Mouse (Mus musculus): ENCODE results near the gene Glt8d1. TPM values are rescaled to one million over a fixed set of nuclear protein-coding genes. Genes with fewer than 3 reads are reported as not detected.

Gene Glt8d1
- total RNA-seq (2023) = 10 to 100 TPM in 1 of 2 experiments, 1 to 10 TPM in 1; 8.8 to 13.1 TPM

GRCm38 (mm10) chr14:31001307-31002205 is at the start of gene Glt8d1, which contains the start of gene Spcs1:
TSS of gene Glt8d1 (plus strand) at chr14:31001400.
TSS of gene Spcs1 (minus strand) at chr14:31001672.

GRCm38 (mm10) chr14:31018860-31019291 is 17.7 kb downstream of the Glt8d1 start, which contains the start of the genes Pbrm1 and Gnl3:
TSS of gene Pbrm1 (plus strand) at chr14:31019138.
TSS of gene Gnl3 (minus strand) at chr14:31019152.

Other genes starting within 250 kb of the Glt8d1 start
- gene Tmem110, start 175.8 kb upstream of the Glt8d1 start, total RNA-seq (2023) = 10 to 100 TPM; 16.1 to 16.2 TPM
- gene Mustn1, start 122.2 kb upstream of the Glt8d1 start, total RNA-seq (2023) = 1 to 10 TPM; 3.0 to 4.4 TPM
- gene Itih4, start 114.9 kb upstream of the Glt8d1 start, total RNA-seq (2023) = under 1 TPM in 1 of 2 experiments, not detected in 1; 0.41 TPM
- gene Itih3, start 77.6 kb upstream of the Glt8d1 start, total RNA-seq (2023) = not detected
- not detected for gene Itih1, start 58.1 kb upstream of the Glt8d1 start, total RNA-seq (2023)
- gene Nek4, start 50.0 kb upstream of the Glt8d1 start, total RNA-seq (2023) = 1 to 10 TPM; 4.5 to 4.9 TPM
- 100 to 1,000 TPM in 1 of 2 experiments, 10 to 100 TPM in 1; 98.0 to 122 TPM for gene Spcs1, start 272 bp downstream of the Glt8d1 start, total RNA-seq (2023)
- 10 to 100 TPM; 79.8 to 85.7 TPM for gene Pbrm1, start 17.7 kb downstream of the Glt8d1 start, total RNA-seq (2023)
- gene Gnl3, start 17.8 kb downstream of the Glt8d1 start, total RNA-seq (2023) = 100 to 1,000 TPM; 279 to 306 TPM
- 10 to 100 TPM; 49.3 to 61.1 TPM for gene Smim4, start 127.6 kb downstream of the Glt8d1 start, total RNA-seq (2023)
- 1 to 10 TPM; 1.2 to 2.0 TPM for gene Nt5dc2, start 129.7 kb downstream of the Glt8d1 start, total RNA-seq (2023)
- gene Stab1, start 167.2 kb downstream of the Glt8d1 start, total RNA-seq (2023) = 1 to 10 TPM in 1 of 2 experiments, under 1 TPM in 1; 0.61 to 2.3 TPM
- not detected for gene Tnnc1, start 206.9 kb downstream of the Glt8d1 start, total RNA-seq (2023)
- 100 to 1,000 TPM; 430 to 445 TPM for gene Nisch, start 215.5 kb downstream of the Glt8d1 start, total RNA-seq (2023)
- gene Sema3g, start 216.5 kb downstream of the Glt8d1 start, total RNA-seq (2023) = not detected
- gene Phf7, start 249.9 kb downstream of the Glt8d1 start, total RNA-seq (2023) = 10 to 100 TPM; 10.6 to 11.0 TPM

All from T-cell, adult 66 days (primary cell).